Mouse (Mus musculus) megakaryocyte, embryonic 14.5 days (primary cell): Measurements from ENCODE around the gene Ptpn3.

ENCODE experiments used
- FLI1 ChIP-seq: IDR thresholded peaks from 2 replicates; pipeline ENCODE4 v1.6.1; 2012; ENCODE audit warnings: low read length, inconsistent platforms, mixed read lengths
- GATA1 ChIP-seq: IDR thresholded peaks from 3 replicates; pipeline ENCODE4 v1.6.1; 2012; ENCODE audit warnings: mixed read lengths, low read length, inconsistent platforms, borderline replicate concordance

GRCm38 (mm10) chr4:57153068-57153835 is 148.4 kb downstream of the Ptpn3 start:
- TF ChIP-seq FLI1 (no peak), GATA1 (no peak)
